Mouse (Mus musculus) hindbrain, postnatal 0 days (tissue): ENCODE measurements at regions not wholly inside any gene's neighbourhood (a gene's known extent, or its start where the extent isn't known, plus 50 kb on each side); places are given as distances from the start of the nearest gene placed in this dataset.

Source experiments
- ATAC-seq: fragments of 200-750 bp; cut with Nextera tagmentation; 2 replicates; pipeline ENCODE4 v1.8.0; 2017; ENCODE audit warnings: mild to moderate bottlenecking, moderate TSS enrichment, moderate library complexity
- DNase-seq: peaks from one replicate; pipeline ENCODE4 v3.0.0-alpha.2; 2015; ENCODE audit warnings: low spot score
- H3K27ac ChIP-seq: fragments of 300-500 bp; sonication (generic); 2 replicates; pipeline ENCODE4 v1.5.1; 2014; ENCODE audit warnings: mild to moderate bottlenecking
- H3K27me3 ChIP-seq: fragments of 300-500 bp; sonication (generic); 2 replicates; pipeline ENCODE4 v1.6.1; 2014; ENCODE audit warnings: low read length, mixed read lengths; ENCODE audit not compliant: insufficient read depth
- H3K36me3 ChIP-seq: fragments of 300-500 bp; sonication (generic); 2 replicates; pipeline ENCODE4 v1.6.1; 2014; ENCODE audit warnings: low read length, mixed read lengths; ENCODE audit not compliant: insufficient read depth
- H3K4me1 ChIP-seq: fragments of 300-500 bp; sonication (generic); 2 replicates; pipeline ENCODE4 v1.6.1; 2014; ENCODE audit warnings: antibody characterized with exemption, low read length, mixed read lengths; ENCODE audit not compliant: insufficient read depth
- H3K4me2 ChIP-seq: fragments of 300-500 bp; sonication (generic); 2 replicates; pipeline ENCODE4 v1.6.1; 2014; ENCODE audit warnings: low read depth, mild to moderate bottlenecking, low read length, moderate library complexity, mixed read lengths
- H3K4me3 ChIP-seq: fragments of 300-500 bp; sonication (generic); 2 replicates; pipeline ENCODE4 v1.5.1; 2014; ENCODE audit warnings: low read length
- H3K9ac ChIP-seq: fragments of 300-500 bp; sonication (generic); replicated peaks from 2 replicates; pipeline ENCODE4 v1.6.1; 2014; ENCODE audit warnings: mild to moderate bottlenecking, low read length, moderate library complexity, mixed read lengths
- H3K9me3 ChIP-seq: fragments of 300-500 bp; sonication (generic); 2 replicates; pipeline ENCODE4 v1.6.1; 2016; ENCODE audit warnings: low read length, mixed read lengths
- CTCF ChIP-seq: IDR thresholded peaks from 2 replicates; pipeline ENCODE4 v1.5.1; 2016; ENCODE audit warnings: antibody characterized with exemption, control low read depth, low read depth
- WGBS: fragments of 180-500 bp; shearing (Covaris S2); extraction: QIAGEN DNeasy Blood & Tissue Kit; methylation state at CpG from one replicate; pipeline ENCODE4 v1.1.7; 2014; 5-methylcytosine and 5-hydroxymethylcytosine counted together

GRCm38 (mm10) chr6:51021206-51021605 is 367.0 kb upstream of the Npvf start:
- H3K27ac ChIP-seq, result no peak overlapping the region
- H3K27me3 ChIP-seq, result no peaks in the 10 kb centered on the region
- no peak overlapping the region for H3K9ac ChIP-seq
- DNase-seq, result no peak
- WGBS, result 78% methylated on average over 6 of the region's 6 CpGs
- no peak overlapping the region for H3K4me2 ChIP-seq
- no peak overlapping the region for H3K4me3 ChIP-seq
- H3K9me3 ChIP-seq, result no peaks in the 10 kb centered on the region
- H3K36me3 ChIP-seq, result no peaks in the 10 kb centered on the region
- H3K4me1 ChIP-seq, result 0 out of 2 replicates have a peak, but pooled peaks cover 3% of the 10 kb centered on the region
- TF ChIP-seq CTCF, result no peak
- no peak for ATAC-seq

- H3K27me3 ChIP-seq, result no peaks in the 10 kb centered on the region
- H3K9me3 ChIP-seq, result no peaks in the 10 kb centered on the region
- H3K4me3 ChIP-seq, result no peak overlapping the region
- no peak for TF ChIP-seq CTCF
- no peak overlapping the region for H3K4me2 ChIP-seq
- H3K9ac ChIP-seq, result no peak overlapping the region
- no peaks in the 10 kb centered on the region for H3K36me3 ChIP-seq
- no peak overlapping the region for H3K27ac ChIP-seq
- H3K4me1 ChIP-seq, result no peaks in the 10 kb centered on the region
- WGBS, result 77% methylated on average over 6 of the region's 6 CpGs
- ATAC-seq, result no peak
- no peak for DNase-seq
These were observed 369.1 kb upstream of the Npvf start for GRCm38 (mm10) chr6:51023361-51023760.

GRCm38 (mm10) chr6:51024756-51025155 is 370.5 kb upstream of the Npvf start:
- Histone ChIP-seq H3K4me1 (0 out of 2 replicates have a peak, but pooled peaks cover under 1% of the 10 kb centered on the region), H3K36me3 (no peaks in the 10 kb centered on the region), H3K27me3 (no peaks in the 10 kb centered on the region), H3K9me3 (no peaks in the 10 kb centered on the region), H3K9ac (no peak overlapping the region), H3K4me2 (no peak overlapping the region), H3K4me3 (no peak overlapping the region), H3K27ac (no peak overlapping the region)
- ATAC-seq (no peak), DNase-seq (no peak)
- TF ChIP-seq CTCF, result no peak
- 82% methylated on average over 3 of the region's 3 CpGs for WGBS

- no peak for TF ChIP-seq CTCF
- WGBS, result 66% methylated on average over 3 of the region's 3 CpGs
- no peaks in the 10 kb centered on the region for H3K36me3 ChIP-seq
These were observed 371.2 kb upstream of the Npvf start for GRCm38 (mm10) chr6:51025411-51025810.

GRCm38 (mm10) chr6:51027296-51027695 is 373.1 kb upstream of the Npvf start:
- 66% methylated on average over 2 of the region's 2 CpGs for WGBS
- TF ChIP-seq CTCF, result no peak
- Histone ChIP-seq H3K9me3 (no peaks in the 10 kb centered on the region), H3K36me3 (no peaks in the 10 kb centered on the region), H3K27me3 (no peaks in the 10 kb centered on the region), H3K27ac (no peak overlapping the region), H3K4me1 (0 out of 2 replicates have a peak, but pooled peaks cover 3% of the 10 kb centered on the region), H3K9ac (no peak overlapping the region), H3K4me3 (no peak overlapping the region), H3K4me2 (no peak overlapping the region)
- DNase-seq (no peak), ATAC-seq (no peak)

More at GRCm38 (mm10) chr6:51025411-51025810, 371.2 kb upstream of the Npvf start:
- no peak overlapping the region for H3K27ac ChIP-seq
- no peak overlapping the region for H3K4me3 ChIP-seq
- H3K27me3 ChIP-seq, result no peaks in the 10 kb centered on the region
- H3K9ac ChIP-seq, result no peak overlapping the region
- DNase-seq (no peak), ATAC-seq (no peak)
- no peaks in the 10 kb centered on the region for H3K9me3 ChIP-seq
- H3K4me2 ChIP-seq, result no peak overlapping the region
- 0 out of 2 replicates have a peak, but pooled peaks cover 3% of the 10 kb centered on the region for H3K4me1 ChIP-seq

GRCm38 (mm10) chr6:51029516-51029915 is 375.3 kb upstream of the Npvf start:
- ATAC-seq (no peak), DNase-seq (no peak)
- Histone ChIP-seq H3K36me3 (no peaks in the 10 kb centered on the region), H3K27me3 (no peaks in the 10 kb centered on the region), H3K9me3 (no peaks in the 10 kb centered on the region), H3K4me2 (no peak overlapping the region), H3K27ac (no peak overlapping the region), H3K4me1 (0 out of 2 replicates have a peak, but pooled peaks cover 3% of the 10 kb centered on the region), H3K9ac (no peak overlapping the region), H3K4me3 (no peak overlapping the region)
- no peak for TF ChIP-seq CTCF
- 85% methylated on average over 3 of the region's 3 CpGs for WGBS

- WGBS, result 65% methylated on average over 3 of the region's 3 CpGs
- Histone ChIP-seq H3K4me3 (no peak overlapping the region), H3K27ac (no peak overlapping the region), H3K4me1 (0 out of 2 replicates have a peak, but pooled peaks cover 3% of the 10 kb centered on the region), H3K9ac (no peak overlapping the region), H3K27me3 (no peaks in the 10 kb centered on the region), H3K4me2 (no peak overlapping the region), H3K36me3 (no peaks in the 10 kb centered on the region), H3K9me3 (no peaks in the 10 kb centered on the region)
- DNase-seq (no peak), ATAC-seq (no peak)
- no peak for TF ChIP-seq CTCF
These were observed 375.7 kb upstream of the Npvf start for GRCm38 (mm10) chr6:51029953-51030352.
